Comparison of ENCODE assay signal across 9 mouse cellular contexts in the genomic region with DNA sequence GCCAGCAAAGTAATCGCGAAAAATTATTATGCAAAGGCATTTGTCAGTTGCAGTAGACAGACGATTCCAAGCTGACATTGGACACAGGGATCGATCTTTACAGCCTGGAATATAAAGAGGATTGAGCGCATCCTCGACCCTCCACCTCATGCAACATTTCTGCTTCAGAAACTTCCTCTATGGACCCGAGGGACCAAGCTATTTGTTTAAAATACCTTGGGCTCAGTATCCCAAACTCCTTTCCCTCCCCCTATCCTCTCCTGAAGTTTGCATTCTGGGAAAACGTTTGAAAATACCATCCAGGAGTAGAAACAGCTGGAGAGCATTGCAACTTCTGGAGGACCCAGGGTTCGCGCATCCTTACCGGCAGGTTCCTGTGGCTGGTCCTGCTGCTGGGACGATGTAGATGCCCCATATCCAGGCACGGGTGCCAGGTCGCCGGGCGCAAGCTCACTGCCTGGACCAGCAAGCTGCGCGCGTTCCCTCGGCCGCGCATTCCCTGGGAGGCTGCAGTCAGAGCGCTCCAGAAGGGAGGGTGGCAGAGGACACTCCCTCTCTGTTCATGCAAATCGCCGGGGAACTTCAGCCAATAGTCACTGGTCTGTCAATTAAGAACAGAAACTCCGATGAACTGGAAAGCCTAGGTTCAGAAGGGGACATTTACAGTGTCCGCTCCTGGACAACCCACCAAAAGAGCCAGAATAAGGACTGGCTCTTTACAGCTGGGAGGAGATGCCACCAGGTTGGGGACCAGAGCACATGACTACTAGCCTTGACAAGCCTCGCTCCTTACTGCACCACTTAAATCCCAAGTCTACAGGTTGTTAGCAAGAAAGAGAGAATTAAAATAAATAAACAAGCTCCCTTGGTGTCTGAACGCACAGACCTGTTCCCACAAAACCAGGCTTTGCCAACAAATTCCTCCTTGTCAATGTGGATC. TPM values are rescaled to one million over a fixed set of nuclear protein-coding genes. Genes with fewer than 3 reads are reported as not detected.
DNase-seq lines count a peak whose midpoint lies in the region; ATAC-seq and TF ChIP-seq lines count a peak whose summit lies in the region.
"Had no signal": no experiment of that assay in that cellular context is flagged by ENCODE, and none has a peak within 500 bp of the region (broad histone marks: within the 10 kb centered on the region; RNA-seq: fewer than 3 reads in every experiment).

A gene (minus strand): TSS at position 902 of the 940 bp plus-strand sequence.

- TF ChIP-seq CTCF in intestine, postnatal 0 days (IDR thresholded peaks at IDR 0.05; ENCODE audit: low read depth): no peak
- no peak for TF ChIP-seq CTCF in liver, postnatal 0 days (IDR thresholded peaks at IDR 0.05; ENCODE audit: low read depth)

- TF ChIP-seq EP300 in liver, postnatal 0 days (IDR thresholded peaks at IDR 0.05; ENCODE audit: low read depth): no peak

- peak within 1 kb of the TSS; percentile 63 for H3K4me2 ChIP-seq in intestine, postnatal 0 days (replicated peaks; ENCODE audit: low read depth)
- peak within 1 kb of the TSS; percentile 48 for H3K4me2 ChIP-seq in liver, postnatal 0 days (ENCODE audit: low read depth, low read length)

- H3K9ac ChIP-seq in intestine, postnatal 0 days (ENCODE audit: low read depth, low read length): no peak within 1 kb of the TSS
- no peak within 1 kb of the TSS for H3K9ac ChIP-seq in liver, postnatal 0 days (replicated peaks)

- no peaks in the 10 kb centered on the region for H3K36me3 ChIP-seq in heart, embryonic 10.5 days
- no peaks in the 10 kb centered on the region for H3K36me3 ChIP-seq in intestine, postnatal 0 days (ENCODE audit: control insufficient read depth, insufficient read depth)
- no peaks in the 10 kb centered on the region for H3K36me3 ChIP-seq in liver, postnatal 0 days (replicated peaks; ENCODE audit: insufficient read depth, low read length)

- peak within 1 kb of the TSS; percentile 60 for H3K4me3 ChIP-seq in heart, embryonic 10.5 days
- peak within 1 kb of the TSS; percentile 31 for H3K4me3 ChIP-seq in intestine, postnatal 0 days (ENCODE audit: low read depth, low read length)
- no peak within 1 kb of the TSS for H3K4me3 ChIP-seq in liver, postnatal 0 days (ENCODE audit: low read depth, low read length)

- DNase-seq in heart, embryonic 10.5 days (ENCODE audit: low spot score): peak; percentile 80
- DNase-seq in heart, adult 9 months (ENCODE audit: low spot score in 2 of 2): no peak
- peak; percentile 7 for DNase-seq in cerebellum, adult 9-11 months
- peak; percentile 57 to 67 for DNase-seq in frontal cortex, postnatal 36 days (ENCODE audit: low spot score in 2 of 2)
- DNase-seq in liver, postnatal 0 days: peak; percentile 14
- peak; percentile 62 to 69 for DNase-seq in right cerebral cortex, adult 2 months (ENCODE audit: low spot score in 2 of 2)
- DNase-seq in thymus, postnatal 14 days: no peak

- no peaks in the 10 kb centered on the region for H3K9me3 ChIP-seq in heart, embryonic 10.5 days
- H3K9me3 ChIP-seq in intestine, postnatal 0 days (ENCODE audit: control insufficient read depth): no peaks in the 10 kb centered on the region
- no peaks in the 10 kb centered on the region for H3K9me3 ChIP-seq in liver, postnatal 0 days (ENCODE audit: low read length)

- 0 out of 2 replicates have a peak, but pooled peaks cover 7% of the 10 kb centered on the region for H3K4me1 ChIP-seq in heart, embryonic 10.5 days
- H3K4me1 ChIP-seq in intestine, postnatal 0 days (replicated peaks; ENCODE audit: control insufficient read depth, insufficient read depth, low read length): no peaks in the 10 kb centered on the region
- H3K4me1 ChIP-seq in liver, postnatal 0 days (ENCODE audit: insufficient read depth): peaks cover 2% of the 10 kb centered on the region; the same call in 1 of the 2 replicates

- ATAC-seq in intestine, postnatal 0 days: no peak
- ATAC-seq in liver, postnatal 0 days: no peak

- 4% methylated on average over 29 of the region's 29 CpGs for WGBS in heart, embryonic 10.5 days
- 3% methylated on average over 29 of the region's 29 CpGs for WGBS in intestine, postnatal 0 days
- WGBS in liver, postnatal 0 days (ENCODE audit: insufficient replicate concordance): 4% methylated on average over 29 of the region's 29 CpGs

- no peak within 1 kb of the TSS for H3K27ac ChIP-seq in heart, embryonic 10.5 days
- no peak within 1 kb of the TSS for H3K27ac ChIP-seq in intestine, postnatal 0 days (ENCODE audit: low read depth, low read length)
- H3K27ac ChIP-seq in liver, postnatal 0 days (ENCODE audit: low read depth): no peak within 1 kb of the TSS

- peaks cover 29% of the 10 kb centered on the region; the same call in 1 of the 2 replicates for H3K27me3 ChIP-seq in heart, embryonic 10.5 days (ENCODE audit: insufficient read depth, poor library complexity, severe bottlenecking)
- H3K27me3 ChIP-seq in intestine, postnatal 0 days (replicated peaks; ENCODE audit: control insufficient read depth, insufficient read depth, low read length): no peaks in the 10 kb centered on the region
- 0 out of 2 replicates have a peak, but pooled peaks cover 2% of the 10 kb centered on the region for H3K27me3 ChIP-seq in liver, postnatal 0 days (ENCODE audit: insufficient read depth, low read length)
- H3K27me3 ChIP-seq: CH12.LX had no signal

RNA-seq across cellular contexts. Expression of the gene that starts here (rescaled TPM):
- polyA plus RNA-seq in heart, embryonic 10.5 days (2016; fragmentation: Nextera tagmentation; extraction: Ambion mirVana): 0.19 TPM in 1 of 2 replicates, not detected in the other
- 0.68 and 0.82 TPM in 2 replicates for polyA plus RNA-seq in intestine, postnatal 0 days (2015; fragmentation: Nextera tagmentation; extraction: Ambion mirVana)
- 0.04 and 0.11 TPM in 2 replicates for polyA plus RNA-seq in liver, postnatal 0 days (2015; fragmentation: Nextera tagmentation; extraction: Ambion mirVana)

Comparison
In these comparisons a context has a peak if more than half of its experiments do, and no peak if none do; other contexts are left out.
1. Peak in DNase-seq and H3K4me3 ChIP-seq in heart, embryonic 10.5 days; RNA of the gene not detected or under 1 TPM.
2. Peak in DNase-seq and H3K4me2 ChIP-seq in liver, postnatal 0 days; RNA of the gene not detected or under 1 TPM.
3. DNase-seq: peak in cerebellum, adult 9-11 months (single experiment), frontal cortex, postnatal 36 days (2 of 2) and right cerebral cortex, adult 2 months (2 of 2); none in heart, adult 9 months (0 of 2) and thymus, postnatal 14 days (single experiment).